Mouse (Mus musculus): ENCODE data around the gene Cog8.

GRCm38 (mm10) chr8:107030650-107031576, 25.6 kb downstream of the Cog8 start, which contains the start of gene Vps4a:
- TF ChIP-seq CTCF (IDR thresholded peaks at IDR 0.05; ENCODE audit: borderline replicate concordance, insufficient read depth, low read length) = peak; percentile 75; the same call in 1 of the 2 replicates
- peak; percentile 79 for TF ChIP-seq POLR2A (IDR thresholded peaks at IDR 0.05; ENCODE audit: low read depth, low read length)
